Mouse (Mus musculus) small intestine, adult 2 months (tissue): Measurements from ENCODE around the gene Sigmar1.
"Not testable (repeated sequence)": the region's sequence is repeated elsewhere in the genome, so short reads cannot be mapped to it uniquely, and the experiment has no call there.

Experiments
- CTCF ChIP-seq: fragments of 200-500 bp; IDR thresholded peaks from 2 replicates; pipeline ENCODE4 v1.5.1; 2012; ENCODE audit warnings: low read depth, mild to moderate bottlenecking, control low read depth, inconsistent platforms, low read length, moderate library complexity, mixed read lengths; ENCODE audit not compliant: insufficient replicate concordance, insufficient read length; ENCODE audit errors: extremely low read depth
- POLR2A ChIP-seq: fragments of 200-500 bp; IDR thresholded peaks from 2 replicates; pipeline ENCODE4 v1.6.1; 2012; ENCODE audit warnings: low read depth, mild to moderate bottlenecking, control low read depth, inconsistent platforms, low read length, moderate library complexity

DNA sequence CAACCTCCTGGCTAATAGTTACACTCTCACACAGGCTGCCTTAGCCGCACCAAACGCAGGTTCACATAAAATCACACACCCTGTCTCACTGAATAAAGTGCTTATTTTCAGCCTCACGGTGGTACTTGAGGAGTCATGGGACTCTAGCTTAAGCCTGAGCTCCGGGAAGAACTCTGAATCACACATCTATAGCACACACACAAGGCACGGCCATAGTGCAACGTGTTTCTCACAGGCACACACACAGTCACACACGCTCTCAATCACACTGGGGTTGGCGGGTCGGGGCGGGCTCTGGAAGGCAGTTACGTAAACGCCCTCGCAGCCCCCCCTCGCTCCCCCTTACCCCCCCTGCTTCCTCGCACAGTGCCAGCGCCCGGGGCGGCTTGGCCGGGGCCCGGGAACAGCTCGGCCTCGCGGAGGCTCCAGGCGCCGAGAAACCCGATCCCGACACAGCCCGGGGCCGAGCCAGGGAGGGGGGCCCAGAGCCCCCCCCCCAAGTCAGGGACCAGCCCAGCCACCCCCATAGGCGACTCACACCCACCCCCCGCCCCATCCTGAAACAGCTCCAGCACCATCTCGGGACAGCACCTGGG, 57.4 kb downstream of the Sigmar1 start:
- TF ChIP-seq CTCF, POLR2A: not testable (repeated sequence)
